8 mouse cellular contexts compared by ENCODE assay signal in genomic region chr11:57651281-57651810, GRCm38 (mm10). TPM values are rescaled to one million over a fixed set of nuclear protein-coding genes. Genes with fewer than 3 reads are reported as not detected.
DNase-seq lines count a peak whose midpoint lies in the region; ATAC-seq and TF ChIP-seq lines count a peak whose summit lies in the region.

No protein-coding gene starts in this region.

- DNase-seq in gastrocnemius, adult 2 months, result peak; percentile 23
- no peak for DNase-seq in gastrocnemius, postnatal 10 days
- peak; percentile 6 for DNase-seq in urinary bladder, postnatal 14 days (ENCODE audit: low spot score)
- DNase-seq in urinary bladder, postnatal 10 days (ENCODE audit: low spot score), result no peak
- DNase-seq in liver, embryonic 14.5 days (ENCODE audit: low read depth in 3 of 3, low spot score in 3 of 3), result peak; percentile 87 to 93 (median 93)
- DNase-seq in urinary bladder, adult 2 months (ENCODE audit: low spot score), result no peak

- no peaks in the 10 kb centered on the region for H3K36me3 ChIP-seq in intestine, postnatal 0 days (ENCODE audit: control insufficient read depth, insufficient read depth)
- H3K36me3 ChIP-seq in liver, embryonic 14.5 days (replicated peaks; ENCODE audit: control insufficient read depth, insufficient read depth, low read depth), result peaks cover 19% of the 10 kb centered on the region
- H3K36me3 ChIP-seq in stomach, embryonic 16.5 days (ENCODE audit: control insufficient read depth, insufficient read depth, low read length), result no peaks in the 10 kb centered on the region

- no peak overlapping the region for H3K4me3 ChIP-seq in gastrocnemius, adult 2 months
- H3K4me3 ChIP-seq in intestine, postnatal 0 days (ENCODE audit: low read depth, low read length), result no peak overlapping the region
- peak overlapping the region; percentile 38 to 45 for H3K4me3 ChIP-seq in liver, embryonic 14.5 days (ENCODE audit: insufficient read depth in 1 of 2, low read depth in 2 of 2, low read length in 2 of 2)
- no peak overlapping the region for H3K4me3 ChIP-seq in stomach, embryonic 16.5 days (replicated peaks; ENCODE audit: low read length)

- H3K9ac ChIP-seq in intestine, postnatal 0 days (ENCODE audit: low read depth, low read length), result no peak overlapping the region
- H3K9ac ChIP-seq in liver, embryonic 14.5 days (replicated peaks), result peak overlapping the region; percentile 75
- H3K9ac ChIP-seq in stomach, embryonic 16.5 days (ENCODE audit: low read length), result peak overlapping the region; percentile 44; the same call in 1 of the 2 replicates

- peaks cover 10% of the 10 kb centered on the region; the same call in 1 of the 2 replicates for H3K4me1 ChIP-seq in intestine, postnatal 0 days (replicated peaks; ENCODE audit: control insufficient read depth, insufficient read depth, low read length)
- peaks cover 90 to 91% of the 10 kb centered on the region in 2 experiments for H3K4me1 ChIP-seq in liver, embryonic 14.5 days (replicated peaks; ENCODE audit: control insufficient read depth in 2 of 2, insufficient read depth in 2 of 2, low read length in 1 of 2)
- H3K4me1 ChIP-seq in stomach, embryonic 16.5 days (ENCODE audit: control insufficient read depth, insufficient read depth, low read length), result peaks cover 44% of the 10 kb centered on the region

- peak overlapping the region; percentile 24; the same call in 1 of the 2 replicates for H3K4me2 ChIP-seq in intestine, postnatal 0 days (replicated peaks; ENCODE audit: low read depth)
- peak overlapping the region; percentile 92 for H3K4me2 ChIP-seq in liver, embryonic 14.5 days (ENCODE audit: low read depth)
- peak overlapping the region; percentile 28 for H3K4me2 ChIP-seq in stomach, embryonic 16.5 days (ENCODE audit: low read depth, low read length)

- 50% methylated on average over 15 of the region's 15 CpGs for WGBS in intestine, postnatal 0 days
- 18% methylated on average over 15 of the region's 15 CpGs for WGBS in liver, embryonic 14.5 days (ENCODE audit: insufficient replicate concordance)
- 32% methylated on average over 15 of the region's 15 CpGs for WGBS in stomach, embryonic 16.5 days

- peak; percentile 98 for TF ChIP-seq EP300 in liver, embryonic 14.5 days (IDR thresholded peaks at IDR 0.05; ENCODE audit: low read depth)

- H3K27ac ChIP-seq in gastrocnemius, adult 2 months, result peak overlapping the region; percentile 5; the same call in 1 of the 2 replicates
- H3K27ac ChIP-seq in intestine, postnatal 0 days (ENCODE audit: low read depth, low read length), result no peak overlapping the region
- peak overlapping the region; percentile 99 for H3K27ac ChIP-seq in liver, embryonic 14.5 days
- no peak overlapping the region for H3K27ac ChIP-seq in stomach, embryonic 16.5 days (ENCODE audit: low read length)

- intact Hi-C loops in gastrocnemius, adult 2 months (cut with DNase I), result no loop called here

- no peaks in the 10 kb centered on the region for H3K9me3 ChIP-seq in intestine, postnatal 0 days (ENCODE audit: control insufficient read depth)
- no peaks in the 10 kb centered on the region for H3K9me3 ChIP-seq in liver, embryonic 14.5 days (ENCODE audit: control insufficient read depth, low read length)
- H3K9me3 ChIP-seq in stomach, embryonic 16.5 days (replicated peaks; ENCODE audit: control insufficient read depth, low read length), result no peaks in the 10 kb centered on the region

- no peak for TF ChIP-seq CTCF in gastrocnemius, adult 2 months (IDR thresholded peaks at IDR 0.05)
- peak; percentile 57 for TF ChIP-seq CTCF in intestine, postnatal 0 days (IDR thresholded peaks at IDR 0.05; ENCODE audit: low read depth)
- TF ChIP-seq CTCF in liver, embryonic 14.5 days (IDR thresholded peaks at IDR 0.05; ENCODE audit: low read depth), result peak; percentile 36

- no peaks in the 10 kb centered on the region for H3K27me3 ChIP-seq in intestine, postnatal 0 days (replicated peaks; ENCODE audit: control insufficient read depth, insufficient read depth, low read length)
- H3K27me3 ChIP-seq in liver, embryonic 14.5 days (ENCODE audit: control insufficient read depth, insufficient read depth, low read length), result no peaks in the 10 kb centered on the region
- H3K27me3 ChIP-seq in stomach, embryonic 16.5 days (ENCODE audit: control insufficient read depth, insufficient read depth, low read length), result no peaks in the 10 kb centered on the region

- no peak for ATAC-seq in intestine, postnatal 0 days
- peak; percentile 68 for ATAC-seq in liver, embryonic 14.5 days (ENCODE audit: insufficient read depth)
- peak; percentile 31; the same call in 1 of the 2 replicates for ATAC-seq in stomach, embryonic 16.5 days (ENCODE audit: insufficient read depth, low FRiP score)

RNA-seq across cellular contexts. Expression of gene Galnt10, which starts 6.1 kb away (rescaled TPM):
- total RNA-seq in gastrocnemius, adult 2 months (2021), result 1 to 10 TPM; 5.1 to 6.4 TPM
- total RNA-seq in gastrocnemius, postnatal 10 days (2021), result 10 to 100 TPM; 13.0 to 15.7 TPM
- polyA plus RNA-seq in intestine, postnatal 0 days (2015; fragmentation: Nextera tagmentation; extraction: Ambion mirVana), result 19.8 and 22.5 TPM in 2 replicates
- 11.8 and 13.1 TPM in 2 replicates for polyA plus RNA-seq in liver, embryonic 14.5 days (2012; rRNA removed)
- 13.9 and 17.9 TPM in 2 replicates for polyA plus RNA-seq in liver, embryonic 14.5 days (2014; fragmentation: Nextera tagmentation; extraction: Ambion mirVana)
- 15.7 and 17.4 TPM in 2 replicates for polyA plus RNA-seq in stomach, embryonic 16.5 days (2015; fragmentation: Nextera tagmentation; extraction: Ambion mirVana)
- polyA plus RNA-seq in urinary bladder, adult 2 months (2012; rRNA removed), result 14.1 and 17.9 TPM in 2 replicates

Comparison
In these comparisons a context has a peak if more than half of its experiments do, and no peak if none do; other contexts are left out.
1. DNase-seq: peak in gastrocnemius, adult 2 months (single experiment), urinary bladder, postnatal 14 days (single experiment) and liver, embryonic 14.5 days (3 of 3); none in gastrocnemius, postnatal 10 days (single experiment), urinary bladder, postnatal 10 days (single experiment) and urinary bladder, adult 2 months (single experiment).
2. H3K27ac ChIP-seq: peak in gastrocnemius, adult 2 months (single experiment) and liver, embryonic 14.5 days (single experiment); none in intestine, postnatal 0 days (single experiment) and stomach, embryonic 16.5 days (single experiment).
3. H3K4me3 ChIP-seq: peak in liver, embryonic 14.5 days (2 of 2); none in gastrocnemius, adult 2 months (single experiment), intestine, postnatal 0 days (single experiment) and stomach, embryonic 16.5 days (single experiment).
4. H3K4me2 ChIP-seq: peak in every context shown above with its lines; median percentile 92 in liver, embryonic 14.5 days; 28 in stomach, embryonic 16.5 days; 24 in intestine, postnatal 0 days.